Mouse (Mus musculus) ovary, postnatal 36 days (tissue): ENCODE data around the gene Cdk20.

Experiments
- DNase-seq: peaks from one replicate; pipeline ENCODE4 v3.0.0; 2022; ENCODE audit warnings: low spot score, mixed read lengths

Cdk20 gene

DNA sequence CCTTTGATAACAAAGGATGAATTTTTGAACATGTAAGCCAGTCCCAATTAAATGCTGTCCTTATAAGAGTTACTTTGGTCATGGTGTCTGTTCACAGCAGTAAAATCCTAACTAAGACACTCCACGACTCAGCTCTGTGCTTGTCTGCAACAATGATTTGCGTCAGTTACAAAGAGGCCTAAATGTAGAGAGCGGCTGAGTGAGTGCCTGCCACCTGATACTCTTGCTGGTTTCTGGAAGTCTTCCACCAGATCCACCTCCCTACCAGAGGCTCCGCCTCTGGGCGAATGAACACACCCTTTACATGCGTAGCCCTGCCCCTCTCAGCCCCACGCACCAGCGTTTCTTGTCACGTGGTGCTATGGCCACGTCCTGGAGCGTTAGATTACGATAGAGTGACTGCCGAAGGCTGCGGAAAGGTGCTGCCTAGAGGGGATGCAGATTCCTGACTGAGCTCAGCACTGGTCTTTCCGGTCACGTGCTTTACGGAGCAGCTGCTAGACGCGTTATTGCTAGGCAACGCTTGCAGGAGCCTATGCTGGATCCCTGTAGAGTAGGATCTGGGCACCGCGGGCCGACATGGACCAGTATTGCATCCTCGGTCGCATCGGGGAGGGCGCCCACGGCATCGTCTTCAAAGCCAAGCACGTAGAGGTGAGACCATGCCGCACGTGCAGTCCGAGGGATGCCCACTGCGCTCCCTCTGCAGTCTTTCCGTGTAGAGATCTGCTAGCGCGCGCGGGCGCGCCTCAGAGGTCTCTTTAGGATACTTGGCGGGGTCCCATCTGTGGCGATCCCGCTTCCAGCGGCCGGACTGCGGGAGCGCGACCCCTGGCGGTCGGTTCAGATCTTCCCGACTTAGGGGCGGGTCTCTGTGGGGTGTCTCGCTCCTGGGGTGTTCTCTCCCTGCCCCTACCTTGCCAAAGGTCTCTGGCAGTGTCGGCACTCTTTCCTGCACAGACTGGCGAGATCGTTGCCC lies at the start of gene Cdk20:
Cdk20 (plus strand) TSS at position 298 of the 979 bp plus-strand sequence.
- peak; percentile 83 for DNase-seq

DNA sequence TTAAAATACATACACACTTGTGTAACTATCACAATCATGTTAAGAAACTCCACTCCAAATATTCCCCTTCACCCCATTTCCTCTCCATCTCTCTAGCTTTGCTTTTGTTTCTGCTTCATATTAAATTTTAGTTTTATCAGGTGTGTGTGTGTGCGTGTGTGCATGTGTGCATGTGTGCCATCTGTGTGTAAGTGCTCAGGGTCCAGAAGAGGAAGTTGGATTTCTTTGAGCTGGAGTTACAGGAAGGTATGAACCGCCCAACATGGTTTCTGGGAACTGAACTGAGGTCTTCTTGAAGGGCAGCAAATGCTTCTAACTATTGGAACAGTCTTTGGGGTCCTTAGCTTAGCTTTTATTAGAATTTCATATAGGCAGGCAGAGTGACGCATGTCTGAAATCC lies 47.2 kb upstream of the Cdk20 start:
- DNase-seq, result no peak

DNA sequence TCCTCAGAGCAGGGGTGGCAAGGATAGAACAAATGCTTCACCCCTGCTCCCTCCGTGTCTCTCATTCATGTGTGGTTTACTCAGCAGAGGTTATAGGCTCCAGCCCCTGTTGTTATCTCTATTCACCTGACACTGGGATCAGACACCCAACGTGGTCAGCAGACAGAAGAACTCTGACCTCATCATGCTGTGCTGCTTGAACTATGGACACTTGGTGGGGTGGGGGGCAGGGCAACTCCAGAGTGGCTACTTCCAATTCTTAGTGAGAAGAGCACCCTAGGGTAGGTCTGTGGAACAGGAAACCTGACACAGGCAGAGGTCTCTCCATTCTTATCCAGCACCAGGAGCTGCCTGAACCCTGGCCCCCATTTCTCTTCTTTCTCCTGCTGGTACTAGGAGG lies 46.1 kb upstream of the Cdk20 start:
- no peak for DNase-seq

DNA sequence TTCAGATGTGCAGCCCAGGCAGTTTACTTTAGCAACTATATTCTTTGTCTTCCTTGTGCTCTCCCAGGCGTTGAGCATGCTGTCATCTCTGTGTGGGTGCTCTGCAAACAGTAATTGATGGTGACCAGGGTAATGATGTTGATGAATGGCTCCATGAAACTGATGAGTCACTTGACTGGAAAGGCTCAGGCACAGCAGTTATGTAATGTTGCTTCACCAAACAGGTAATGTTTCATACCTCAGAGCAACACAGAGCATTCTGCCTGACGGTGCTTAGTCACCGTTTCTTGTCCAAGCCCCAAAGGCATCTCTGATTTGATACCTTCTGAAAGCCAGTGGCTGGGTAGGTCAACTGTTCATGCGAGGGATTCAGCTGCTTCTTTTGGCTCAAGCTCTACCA lies 43.7 kb upstream of the Cdk20 start:
- DNase-seq, result no peak

DNA sequence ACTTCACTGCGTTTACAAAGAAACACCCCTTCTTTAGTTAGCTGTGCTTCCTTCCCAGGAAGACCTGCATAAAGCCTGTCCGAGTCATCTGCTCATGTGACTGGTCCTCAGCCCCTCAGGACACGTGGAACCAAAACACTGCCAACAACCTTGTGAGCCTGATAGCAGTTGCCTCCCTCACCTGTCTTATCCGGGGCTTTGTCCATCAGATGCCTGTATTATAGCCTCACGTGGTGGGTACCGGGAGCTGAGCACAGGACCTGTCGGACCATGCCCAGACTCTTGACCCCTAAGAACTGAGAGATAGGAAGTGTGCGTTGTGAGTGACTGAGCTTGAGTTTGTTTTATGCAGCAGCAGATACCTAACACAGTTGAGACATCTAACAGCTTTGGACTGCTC lies 35.1 kb upstream of the Cdk20 start:
- no peak for DNase-seq

DNA sequence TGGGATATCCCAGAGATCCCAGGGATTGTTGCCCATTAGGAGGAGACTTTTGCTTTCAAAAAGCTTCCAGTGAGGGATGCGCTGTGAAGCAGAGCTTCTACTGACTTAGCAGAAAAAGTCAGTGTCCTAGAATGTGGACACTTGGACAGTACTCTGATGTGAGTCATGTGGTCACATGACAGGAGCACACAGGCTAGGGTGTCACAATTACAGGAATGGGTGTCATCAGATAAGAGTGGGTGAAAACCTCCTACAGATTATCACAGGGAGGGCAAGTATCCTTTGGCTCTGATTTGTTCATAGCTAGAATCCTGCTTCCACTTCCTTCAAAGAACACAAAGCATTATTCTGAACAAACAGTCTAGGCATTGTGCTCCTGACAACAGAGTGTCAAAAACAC lies 34.0 kb upstream of the Cdk20 start:
- no peak for DNase-seq

DNA sequence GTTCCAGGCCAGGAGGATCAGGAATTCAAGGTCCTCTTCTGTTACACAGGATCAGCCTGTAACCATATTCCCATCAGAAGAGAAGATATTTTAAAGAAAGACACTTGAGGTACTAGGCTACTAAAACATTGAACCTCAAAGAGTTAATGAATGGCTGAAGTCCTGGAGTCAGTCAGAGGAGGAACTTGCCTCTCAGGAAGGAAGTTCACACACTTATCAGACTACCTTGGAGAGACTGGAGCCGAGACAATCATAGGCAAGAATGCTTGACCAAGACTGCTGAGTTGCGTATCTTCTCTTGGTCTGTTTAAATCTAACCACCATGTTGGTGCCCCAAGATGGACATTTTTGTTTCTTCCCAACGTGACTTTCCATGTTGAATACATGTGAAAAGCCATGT lies 32.2 kb upstream of the Cdk20 start:
- no peak for DNase-seq

DNA sequence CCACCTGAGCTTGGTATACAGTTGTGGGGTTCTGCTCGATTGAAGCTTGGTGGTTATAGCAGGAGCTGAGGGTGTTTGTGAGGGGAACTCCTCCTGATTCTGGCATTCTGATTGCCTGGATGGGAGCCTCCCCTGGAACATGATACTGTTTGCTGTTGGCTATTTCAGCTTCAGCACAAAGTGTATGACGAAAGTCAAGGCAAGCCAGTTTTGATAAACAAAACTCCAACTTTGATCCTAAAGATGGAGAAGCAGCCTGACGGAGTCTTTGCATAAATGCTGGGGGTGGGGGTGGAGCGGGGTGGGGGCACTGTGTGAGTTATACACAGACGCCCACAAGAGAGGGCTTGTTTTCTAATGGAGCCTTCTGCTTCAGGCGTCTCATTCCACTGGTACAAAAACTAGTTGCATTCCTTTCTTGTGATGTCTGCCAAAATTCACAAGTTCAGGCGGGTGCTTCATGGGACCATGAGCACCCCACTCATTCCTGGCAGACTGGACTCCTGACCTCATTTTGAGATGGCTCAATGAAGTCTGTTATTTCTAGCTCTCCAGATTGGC lies 31.2 kb upstream of the Cdk20 start:
- no peak for DNase-seq

DNA sequence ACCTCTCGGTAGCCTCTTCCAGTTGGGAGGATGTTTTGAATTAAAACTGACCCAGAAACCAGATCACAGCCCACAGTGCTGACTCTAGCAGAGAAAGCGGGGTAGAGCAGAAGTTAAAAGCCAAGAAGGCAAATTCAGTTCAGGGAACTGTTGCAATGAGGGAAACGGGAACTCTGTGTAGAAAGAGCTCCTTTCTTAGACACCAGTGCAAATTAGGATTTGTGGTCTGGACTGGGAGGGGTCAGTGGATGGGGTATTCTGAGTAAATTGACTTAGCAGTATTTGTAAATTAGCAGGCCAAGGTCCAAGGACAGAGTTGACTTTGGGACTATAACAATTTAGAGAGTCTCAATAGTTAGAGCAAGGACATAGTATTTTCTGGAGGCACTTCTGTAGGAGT lies 30.1 kb upstream of the Cdk20 start:
- DNase-seq, result no peak

DNA sequence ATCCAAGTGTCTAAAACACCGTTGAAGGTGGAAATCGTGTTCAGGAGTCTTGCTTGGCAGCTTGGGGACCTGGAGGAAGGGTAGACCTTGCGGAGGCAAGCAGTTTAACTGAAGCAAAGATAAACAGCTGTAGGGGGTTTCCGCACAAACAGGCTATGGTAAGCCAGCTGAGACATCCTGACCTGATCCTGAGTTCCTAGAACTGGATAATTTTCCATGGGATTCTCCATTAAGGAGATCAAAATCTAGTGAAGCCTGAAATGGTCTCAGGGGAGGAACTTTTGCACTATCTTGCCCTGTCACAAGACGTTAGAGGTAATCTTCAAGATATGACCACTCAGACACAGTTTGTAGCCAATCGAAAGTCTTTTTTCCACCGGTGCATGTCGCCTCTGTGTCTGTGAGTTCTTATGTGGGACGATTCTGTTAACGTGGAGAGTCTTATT lies 29.6 kb upstream of the Cdk20 start:
- DNase-seq, result no peak

DNA sequence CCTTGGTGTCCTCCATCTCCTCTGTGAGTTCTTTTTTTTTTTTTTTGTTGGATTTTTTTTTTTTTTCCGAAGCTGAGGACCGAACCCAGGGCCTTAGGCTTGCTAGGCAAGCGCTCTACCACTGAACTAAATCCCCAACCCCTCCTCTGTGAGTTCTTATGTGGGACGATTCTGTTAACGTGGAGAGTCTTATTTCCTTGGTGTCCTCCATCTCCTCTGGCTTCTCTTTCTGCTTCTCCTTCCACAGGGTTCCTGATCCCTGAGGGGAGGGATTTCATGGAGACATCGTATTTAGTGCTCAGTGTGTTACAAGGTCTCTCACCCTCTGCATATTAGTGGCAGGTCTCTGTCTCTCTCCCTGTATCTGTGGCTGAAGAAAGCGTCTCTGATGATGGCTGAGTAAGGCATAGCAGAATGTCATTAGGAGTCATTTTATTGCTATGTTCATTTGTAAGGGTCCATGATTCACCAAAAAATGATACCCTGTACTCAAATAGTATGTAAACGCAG lies 29.1 kb upstream of the Cdk20 start:
- no peak for DNase-seq

DNA sequence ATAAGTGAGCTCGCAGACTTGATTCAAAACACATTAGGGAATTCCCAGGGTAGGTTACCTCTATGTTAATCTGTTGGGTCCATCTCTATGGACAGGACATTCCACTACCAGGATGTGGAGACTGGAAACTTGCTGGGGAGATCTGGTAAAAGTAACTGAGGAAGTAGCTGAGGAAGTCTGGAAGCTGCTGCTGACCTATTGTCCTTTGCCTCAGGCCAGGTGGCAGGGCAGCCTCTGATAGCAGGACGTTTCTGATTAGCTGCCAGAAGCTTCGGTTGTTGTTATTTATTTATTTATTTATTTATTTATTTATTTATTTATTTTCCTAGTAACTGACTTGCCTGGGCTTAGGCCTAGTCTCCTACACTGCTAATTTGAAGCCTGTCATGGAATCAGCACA lies 28.6 kb upstream of the Cdk20 start:
- DNase-seq, result no peak

DNA sequence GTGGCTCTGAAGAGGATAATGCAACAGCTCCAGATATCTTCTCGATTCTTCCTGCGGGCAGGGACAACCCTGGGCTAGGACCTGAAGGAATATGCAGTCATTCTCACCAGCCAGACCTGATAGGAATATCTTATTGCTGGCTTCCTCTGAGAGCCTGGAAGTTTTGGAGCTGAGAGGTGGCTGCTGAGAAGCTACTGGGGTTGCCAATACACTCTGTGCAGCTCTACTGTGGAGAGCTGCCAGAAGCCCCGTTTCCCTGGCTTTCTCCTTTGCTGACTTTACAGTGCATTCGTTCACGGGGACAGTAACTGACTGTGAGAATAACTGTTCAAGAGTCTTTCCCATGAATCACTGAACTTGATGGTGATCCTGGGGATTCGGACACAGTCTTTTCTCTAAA lies 26.6 kb upstream of the Cdk20 start:
- no peak for DNase-seq

DNA sequence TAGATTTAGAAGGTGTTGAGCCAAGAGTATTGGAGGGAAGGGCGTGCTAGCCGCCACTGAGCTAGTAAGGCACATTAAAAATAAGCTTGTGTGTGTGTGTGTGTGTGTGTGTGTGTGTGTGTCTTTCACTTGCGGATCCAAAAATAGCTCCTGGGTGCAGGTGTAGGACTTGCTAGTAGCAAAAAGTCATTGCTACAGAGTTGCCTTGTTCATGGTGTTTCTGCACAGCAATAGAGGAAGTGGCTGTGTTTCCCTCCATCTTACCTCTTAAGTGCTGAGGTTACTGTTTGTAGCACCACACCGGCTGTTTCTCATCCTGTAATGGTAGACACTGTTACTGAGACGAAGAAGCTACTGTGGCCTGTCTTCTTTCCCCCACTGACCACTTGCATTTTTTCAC lies 24.1 kb upstream of the Cdk20 start:
- no peak for DNase-seq

DNA sequence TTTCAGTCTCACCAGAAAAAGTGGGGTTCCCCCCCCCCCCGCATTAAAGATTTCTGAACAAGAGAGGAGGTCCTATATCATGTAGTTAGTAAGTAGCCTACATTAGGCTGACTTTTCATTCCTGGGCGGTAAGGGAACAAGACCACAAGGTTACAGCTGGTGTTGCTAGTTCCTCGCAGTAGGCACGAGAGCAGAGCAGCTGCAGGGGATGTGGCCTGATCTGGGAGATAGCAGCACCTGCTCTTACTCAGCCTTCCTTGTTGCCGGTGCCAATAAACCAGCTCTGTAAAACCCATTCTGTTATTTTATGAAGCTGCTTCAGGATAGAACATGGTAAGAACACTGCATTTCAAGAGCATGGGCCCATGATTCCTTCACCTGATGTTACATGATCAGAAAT lies 21.5 kb upstream of the Cdk20 start:
- DNase-seq, result no peak

DNA sequence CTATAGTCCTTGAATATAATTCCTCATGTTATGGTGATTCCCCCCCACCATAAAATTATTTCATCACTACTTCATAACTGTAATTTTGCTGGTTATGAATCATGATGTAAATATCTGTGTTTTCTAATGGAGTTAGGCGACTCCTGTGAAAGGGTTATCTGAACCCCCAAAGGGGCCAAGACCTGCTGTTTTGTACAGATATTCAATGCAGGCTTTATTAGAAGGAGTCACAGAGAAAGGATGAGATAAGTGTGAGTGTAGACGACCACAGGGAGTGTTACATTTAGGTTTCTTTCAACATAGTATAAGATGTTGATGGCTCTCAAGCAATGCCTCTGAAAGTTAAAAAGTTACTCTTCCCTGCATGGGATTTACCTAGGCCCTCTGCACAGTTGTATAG lies 20.8 kb upstream of the Cdk20 start:
- DNase-seq, result no peak

DNA sequence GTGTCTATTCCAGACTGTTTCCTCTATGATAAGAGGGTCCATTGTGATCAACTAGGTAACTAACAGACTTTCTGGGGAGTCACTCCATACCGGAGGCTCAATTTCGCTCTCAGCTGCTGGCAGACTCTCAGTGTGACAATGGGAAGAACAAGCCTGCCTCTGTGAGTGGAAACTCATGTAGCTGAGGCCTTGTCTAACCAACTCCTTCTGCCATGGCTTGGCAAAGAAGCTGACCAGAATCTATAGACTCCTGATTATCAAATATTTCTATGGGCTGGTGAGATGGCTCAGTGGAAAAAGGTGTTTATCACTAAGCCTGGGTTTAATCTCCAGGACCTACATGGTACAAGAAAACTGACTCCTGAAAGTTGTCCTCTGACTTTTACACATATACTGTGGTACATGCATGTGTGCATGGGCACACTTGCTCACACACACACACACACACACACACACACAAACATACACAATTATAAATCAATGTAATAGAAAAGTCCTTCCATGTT lies 19.3 kb upstream of the Cdk20 start:
- DNase-seq, result no peak

DNA sequence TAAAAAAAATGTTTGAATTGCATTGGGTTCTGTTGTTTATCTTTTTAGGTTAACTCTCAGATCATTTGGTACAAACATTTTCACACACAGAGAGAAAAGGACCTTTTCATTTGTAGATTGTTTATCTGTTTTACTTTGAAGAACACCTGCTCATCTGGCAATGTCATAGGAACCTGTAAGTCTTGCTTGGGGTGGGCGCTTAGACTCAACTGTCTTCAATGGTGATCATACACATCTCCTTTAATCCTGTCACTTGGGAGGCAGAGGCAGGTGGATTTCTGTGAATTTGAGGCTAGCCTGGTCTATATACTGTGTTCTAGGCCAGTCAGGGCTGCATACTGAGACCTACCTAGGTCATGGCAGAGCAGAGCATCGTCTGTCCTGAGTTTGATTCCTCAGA lies 16.5 kb upstream of the Cdk20 start:
- DNase-seq, result no peak

DNA sequence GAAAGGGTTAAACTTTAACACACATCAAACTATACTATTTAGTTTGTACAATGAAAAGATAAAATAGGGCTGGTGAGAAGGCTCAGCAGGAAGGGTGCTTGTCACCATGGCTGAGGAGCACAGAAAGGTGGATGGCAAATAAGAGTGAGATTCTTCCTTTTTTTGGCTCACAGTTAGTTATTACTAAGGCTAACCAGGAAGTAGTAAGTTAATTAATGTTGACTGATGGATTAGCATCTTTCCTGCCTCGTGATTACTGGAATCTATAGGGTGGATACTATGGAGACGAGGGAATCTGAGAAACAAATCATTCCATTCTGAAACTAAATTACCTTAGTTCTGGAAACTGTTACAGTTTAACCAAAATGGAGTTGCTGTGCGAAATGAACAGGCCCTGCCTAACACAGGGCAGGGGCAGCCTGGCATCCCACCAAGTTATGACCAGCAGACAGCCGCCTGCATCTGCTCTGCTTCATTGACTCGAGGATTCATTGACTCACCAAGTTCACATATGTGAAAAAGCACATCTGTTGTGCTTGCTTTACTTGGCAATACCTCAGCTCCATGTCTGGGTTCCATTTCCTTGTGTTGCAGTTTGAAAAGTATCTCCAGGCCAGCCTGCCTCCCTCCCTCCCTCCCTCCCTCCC lies 15.0 kb upstream of the Cdk20 start:
- DNase-seq, result no peak

DNA sequence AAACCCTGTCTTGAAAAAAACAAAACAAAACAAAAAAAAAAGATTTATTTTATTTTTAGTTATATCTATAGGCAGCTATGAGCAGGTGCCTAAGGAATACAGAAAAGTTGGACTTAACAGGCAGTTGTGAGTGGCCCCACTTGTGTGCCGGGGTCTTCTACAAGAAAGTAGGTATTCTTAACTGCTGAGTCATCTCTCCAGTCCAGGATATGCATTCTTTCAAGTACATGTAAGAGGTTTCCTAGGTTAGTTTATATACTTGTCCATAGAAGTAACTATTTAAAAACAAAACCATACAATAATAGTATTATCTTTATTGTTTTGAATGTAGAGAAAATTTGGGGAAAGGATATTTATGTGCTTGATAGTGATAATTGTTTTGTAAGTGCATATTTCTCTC lies 11.3 kb upstream of the Cdk20 start:
- DNase-seq, result no peak

DNA sequence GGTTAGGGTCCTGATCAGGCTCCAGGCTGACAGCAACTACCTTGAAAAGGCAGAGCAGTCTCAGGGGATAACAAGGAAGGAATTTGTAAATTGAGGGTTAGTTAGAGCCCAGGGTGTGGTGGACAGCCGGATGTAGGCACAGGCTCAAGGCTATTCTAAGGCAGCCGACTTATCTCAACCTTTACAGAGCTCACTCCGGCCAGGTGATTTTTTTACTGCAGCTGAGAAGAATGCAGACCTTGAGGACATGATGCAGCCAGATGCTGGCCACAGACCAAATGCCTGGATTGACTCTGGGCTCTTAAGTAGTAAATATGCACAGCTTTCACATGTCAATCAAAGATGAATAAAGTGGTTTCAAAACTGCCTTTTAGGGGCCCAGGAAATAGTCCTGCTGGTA lies 10.7 kb upstream of the Cdk20 start:
- no peak for DNase-seq

DNA sequence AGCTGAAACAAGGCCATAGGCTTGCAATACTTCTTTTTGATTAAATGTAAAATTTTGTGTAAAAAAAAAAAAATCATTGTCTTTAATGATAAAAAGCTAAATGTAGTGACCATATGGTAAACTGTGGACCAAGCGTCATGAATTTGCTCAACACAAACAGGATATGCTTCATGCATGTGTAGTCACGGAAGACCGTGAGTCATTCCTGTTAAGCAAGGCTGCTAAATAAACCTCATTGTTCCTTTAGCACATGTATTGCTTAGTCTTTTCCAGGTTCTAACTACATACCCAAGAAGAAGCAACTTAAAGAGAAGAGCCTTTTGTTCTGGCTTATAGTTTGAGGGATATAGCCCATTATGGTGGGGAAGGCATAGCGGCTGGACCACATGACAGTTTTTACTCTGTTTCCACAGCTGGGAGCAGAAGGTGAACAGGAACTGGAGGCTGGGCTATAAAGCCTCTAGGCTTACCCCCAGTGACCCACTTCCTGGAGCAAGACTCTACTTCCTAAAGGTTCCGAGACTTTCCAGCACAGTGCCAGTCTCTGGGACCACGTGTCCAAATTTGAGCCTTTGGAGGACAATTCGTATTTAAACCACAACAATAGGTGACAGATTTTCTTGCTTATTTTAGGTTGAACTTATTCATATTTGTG lies 10.0 kb upstream of the Cdk20 start:
- no peak for DNase-seq
